Mouse (Mus musculus) cerebellum, postnatal 10 days (tissue): Measurements from ENCODE around the gene Rasgef1c.

Source experiments
- DNase-seq, 2 experiments: peaks; one replicate each; pipeline ENCODE4 v3.0.0; 2021; ENCODE audit warnings: mixed read lengths in 2 of 2

The Rasgef1c gene

DNA sequence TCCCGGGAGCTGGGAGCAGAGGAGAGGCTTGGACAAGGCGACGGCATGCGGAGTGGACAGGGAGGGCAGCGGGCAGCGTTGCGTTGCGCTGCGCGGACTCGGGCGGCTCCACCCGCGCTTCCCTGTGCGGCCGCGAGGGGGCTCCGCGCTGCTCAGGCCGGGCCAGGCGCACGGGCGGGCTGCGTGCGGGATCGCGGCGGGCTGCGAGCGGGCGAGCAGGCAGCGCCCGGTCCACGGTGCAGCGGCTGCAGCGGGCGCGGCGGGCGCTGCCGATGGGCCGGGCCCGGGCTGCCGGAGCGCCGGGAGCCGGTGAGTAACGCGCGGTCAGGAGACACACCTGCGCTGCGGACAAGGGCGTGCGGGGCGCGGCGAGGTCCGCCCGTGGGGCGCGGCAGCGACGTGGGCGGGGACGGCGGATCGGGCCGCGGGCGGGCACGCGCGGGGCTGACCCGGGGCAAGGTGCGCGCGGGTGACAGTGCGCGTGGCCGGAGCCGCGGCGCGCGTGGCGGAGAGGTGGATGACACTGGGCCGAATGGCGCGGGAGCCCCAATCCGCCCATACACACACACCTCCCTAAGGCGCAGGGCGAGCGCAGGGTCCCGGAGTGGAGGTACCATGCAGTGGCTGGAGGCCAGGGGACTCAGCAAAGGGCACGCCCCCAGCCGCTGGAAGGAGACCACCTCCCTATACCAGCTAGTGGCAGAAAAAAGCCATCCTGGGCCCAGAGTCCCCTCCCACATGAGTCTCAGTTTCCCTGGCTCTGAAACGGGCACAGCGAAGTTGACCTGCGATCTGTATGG lies at the start of gene Rasgef1c:
TSS of gene Rasgef1c (plus strand) at position 177 of the 800 bp plus-strand sequence.
- peak; percentile 95 to 96 for DNase-seq

DNA sequence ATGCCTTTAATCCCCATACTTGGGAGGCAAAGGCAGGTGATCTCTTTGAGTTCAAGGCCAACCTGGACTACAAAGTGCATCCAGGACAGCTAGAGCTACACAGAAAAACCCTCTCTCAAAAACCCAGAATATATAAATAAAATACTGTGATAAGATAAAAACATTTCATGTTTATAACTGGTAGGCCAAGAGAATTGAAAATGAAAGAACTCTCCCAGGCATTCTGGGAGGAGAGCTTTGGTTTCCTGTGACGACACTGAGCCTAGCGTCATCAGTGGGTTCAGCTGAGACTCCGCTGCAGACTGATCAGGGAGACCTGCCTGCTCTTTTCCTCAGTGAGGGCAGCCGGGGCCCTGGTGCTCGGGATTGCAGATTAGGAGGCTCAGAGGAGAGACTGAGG lies 46.5 kb upstream of the Rasgef1c start:
- DNase-seq, result no peak

DNA sequence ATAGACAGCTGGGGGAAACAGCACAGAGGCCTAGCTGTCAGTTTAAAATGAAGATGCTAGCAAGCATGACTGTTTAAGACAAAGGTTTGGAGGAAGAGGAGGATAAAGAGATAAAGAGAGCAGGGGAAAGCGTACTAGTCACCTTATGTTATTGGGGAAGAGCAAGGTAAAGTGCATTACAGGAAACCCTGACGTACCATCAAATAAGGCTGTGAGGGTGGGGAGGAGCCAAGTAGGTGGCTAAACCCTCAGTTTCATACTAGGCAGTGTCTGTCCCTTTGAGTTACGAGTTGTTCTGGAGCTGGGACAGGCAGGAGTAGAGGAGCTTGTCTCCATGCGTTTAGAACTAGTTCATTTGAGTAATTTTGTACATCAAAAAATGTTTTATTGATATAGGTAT lies 40.5 kb upstream of the Rasgef1c start:
- DNase-seq, result no peak

DNA sequence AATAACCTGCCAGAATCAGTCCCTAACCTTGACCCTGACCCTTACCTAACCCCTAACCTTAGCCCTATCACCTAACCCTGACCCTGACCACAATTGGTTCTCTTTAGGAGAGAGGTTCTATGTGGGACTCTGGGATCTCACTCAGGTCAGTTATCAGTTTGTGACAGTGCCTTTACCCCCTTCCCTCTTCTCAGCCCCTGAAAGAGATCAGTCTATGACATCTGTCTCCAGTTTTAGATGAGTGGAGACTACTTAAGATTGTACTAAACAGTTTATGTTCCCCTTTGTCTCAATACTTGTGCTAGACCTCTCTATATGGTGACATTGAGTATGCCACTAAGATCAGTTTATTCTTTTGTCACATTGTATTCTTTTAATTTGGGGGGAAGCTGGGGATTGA lies 37.7 kb upstream of the Rasgef1c start:
- DNase-seq, result no peak

DNA sequence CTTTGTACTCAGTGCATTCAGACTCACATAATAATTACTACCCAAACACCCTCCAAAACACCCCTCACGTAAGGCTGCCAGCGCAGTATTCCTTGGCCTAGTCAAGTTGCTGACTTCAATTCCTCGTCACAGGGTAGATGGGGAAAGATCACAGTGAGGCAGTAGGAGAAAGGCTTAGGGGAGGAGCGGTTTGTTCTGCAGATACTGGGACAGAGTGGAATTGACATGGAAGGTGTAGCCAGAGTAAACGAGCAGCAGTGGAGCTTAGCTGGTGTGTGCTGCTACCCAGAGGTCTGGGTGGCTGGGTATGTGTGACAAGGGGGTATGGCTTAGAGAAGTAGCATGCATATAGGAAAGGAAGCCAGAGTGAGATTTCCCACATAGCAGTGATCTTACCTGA lies 34.3 kb upstream of the Rasgef1c start:
- DNase-seq, result no peak

DNA sequence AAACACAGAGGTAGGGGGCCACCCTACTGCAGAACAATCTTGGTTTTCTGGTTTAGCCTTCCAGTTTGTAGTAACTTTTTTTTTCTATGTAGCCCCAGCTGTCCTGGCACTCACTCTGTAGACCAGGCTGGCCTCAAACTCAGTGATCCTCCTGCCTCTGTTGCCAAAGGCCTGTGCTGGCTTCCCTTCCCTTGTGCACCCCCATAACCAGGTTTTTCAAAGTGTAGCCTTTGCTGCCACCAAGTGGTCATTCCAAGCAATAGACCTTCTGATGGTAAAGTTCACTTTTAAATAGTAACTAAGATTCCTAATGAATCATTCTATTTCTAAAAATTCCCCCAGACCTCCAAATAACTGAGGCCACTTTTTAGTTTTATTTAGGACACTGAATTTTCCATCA lies 31.9 kb upstream of the Rasgef1c start:
- DNase-seq, result peak; percentile 76 to 78

DNA sequence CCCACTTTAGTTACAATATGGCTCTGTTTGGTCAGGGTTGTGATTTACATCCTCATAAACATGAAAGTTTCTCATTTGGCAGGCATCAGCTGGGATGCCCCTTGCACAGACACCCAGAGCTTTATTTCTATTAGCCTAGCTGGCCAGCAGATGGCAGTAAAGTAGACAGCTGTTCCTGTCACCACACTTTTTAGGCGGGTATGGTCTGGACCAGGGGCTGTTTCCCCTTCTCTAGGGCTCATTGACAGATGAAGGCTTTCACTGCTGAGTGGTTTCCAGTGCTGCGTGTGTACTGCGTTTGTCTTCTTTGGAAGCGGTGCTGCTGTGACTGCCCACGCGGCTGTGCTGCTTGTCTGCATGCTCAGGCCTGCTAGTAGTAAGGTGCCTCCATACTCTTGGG lies 29.7 kb upstream of the Rasgef1c start:
- peak; percentile 87 to 89 for DNase-seq

DNA sequence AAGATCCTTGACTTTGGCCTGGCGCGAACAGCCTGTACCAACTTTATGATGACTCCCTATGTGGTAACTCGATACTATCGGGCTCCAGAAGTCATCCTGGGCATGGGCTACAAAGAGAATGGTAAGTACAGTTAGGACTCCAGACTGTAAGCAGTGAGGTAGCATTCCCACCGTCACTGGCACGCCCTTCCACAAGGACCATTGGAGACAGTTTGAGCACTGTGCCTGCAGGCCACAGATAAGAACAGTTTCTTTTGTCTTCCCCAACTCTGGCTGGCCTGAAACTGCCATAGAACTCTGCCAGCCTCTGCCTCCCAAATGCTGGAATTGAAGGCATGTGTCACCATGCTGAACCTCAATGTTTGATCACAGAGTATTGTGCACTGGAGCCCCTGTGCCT lies 28.9 kb upstream of the Rasgef1c start:
- DNase-seq, result no peak

DNA sequence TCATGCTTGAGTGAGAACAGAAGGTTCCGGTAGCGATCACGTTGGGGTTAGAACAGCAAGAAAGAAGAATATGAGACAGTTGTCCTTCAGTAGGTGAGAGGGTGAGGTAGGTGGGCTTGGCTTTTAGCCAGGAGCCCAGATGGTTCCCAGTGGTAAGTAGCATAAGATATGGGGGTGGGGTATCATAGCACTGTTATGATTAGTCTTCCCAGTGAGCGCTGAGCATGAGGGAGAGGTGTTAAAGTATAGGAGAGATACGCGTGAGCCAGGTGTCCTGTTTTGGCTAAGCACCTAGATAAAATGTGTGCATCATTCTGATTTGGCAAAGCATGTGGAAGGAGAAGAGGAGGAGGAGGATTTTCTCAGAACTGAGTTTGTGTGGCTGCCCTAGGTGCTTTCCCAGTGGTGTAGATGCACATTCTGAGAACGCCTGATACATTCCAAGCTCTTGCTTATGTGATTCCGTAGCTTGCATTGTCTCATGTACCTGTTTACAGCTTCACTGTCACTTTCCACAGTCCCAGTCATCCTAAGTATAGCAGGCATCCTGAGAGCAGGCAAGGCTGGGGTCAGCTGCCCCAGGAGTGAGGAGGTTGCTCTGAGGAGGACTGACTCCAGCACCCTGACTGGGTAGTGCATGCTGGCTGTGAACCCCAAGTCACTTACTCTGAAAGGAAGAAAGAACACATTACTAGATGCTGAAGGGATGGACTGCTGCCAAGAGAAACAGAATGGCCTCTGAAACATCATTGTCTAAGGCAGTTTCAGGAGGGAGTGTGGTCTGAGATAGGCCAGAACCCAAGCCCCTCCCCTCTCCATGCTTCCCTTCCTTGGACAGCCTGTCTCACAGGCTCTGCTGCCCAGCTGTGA lies 24.5 kb upstream of the Rasgef1c start:
- peak; percentile 88 to 90 for DNase-seq

DNA sequence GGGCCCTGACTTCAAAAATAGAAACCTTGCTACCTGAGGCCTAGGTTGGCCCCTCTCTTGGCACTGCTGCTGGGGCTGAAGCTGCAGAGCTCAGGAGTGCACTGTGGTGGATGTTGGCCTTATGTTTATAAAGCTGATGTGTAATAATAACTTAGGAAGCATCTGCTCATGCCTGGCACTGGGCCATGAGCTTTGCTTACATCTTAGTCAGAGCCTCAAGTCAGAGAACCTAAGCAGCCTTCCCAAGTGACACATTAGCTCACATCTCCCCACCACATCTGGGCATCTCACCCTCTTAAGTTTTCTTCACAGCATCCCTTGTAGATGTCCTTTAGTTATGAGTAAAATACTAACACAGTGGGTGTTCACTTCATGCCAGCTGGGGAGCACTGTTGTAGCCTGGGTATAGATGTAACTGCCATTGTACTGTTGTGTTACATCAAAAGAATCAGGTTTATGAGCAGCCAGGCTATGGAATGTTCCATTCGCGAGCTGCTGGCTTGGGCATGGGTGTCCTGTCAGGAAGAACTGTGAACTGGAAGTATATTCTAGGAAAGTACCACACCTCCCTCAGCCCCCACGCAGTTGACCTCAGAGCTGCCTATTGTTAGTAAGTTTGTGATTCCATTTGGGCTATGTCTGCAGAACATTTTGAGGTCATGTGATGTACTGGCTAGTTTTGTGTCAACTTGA lies 21.5 kb upstream of the Rasgef1c start:
- no peak for DNase-seq

DNA sequence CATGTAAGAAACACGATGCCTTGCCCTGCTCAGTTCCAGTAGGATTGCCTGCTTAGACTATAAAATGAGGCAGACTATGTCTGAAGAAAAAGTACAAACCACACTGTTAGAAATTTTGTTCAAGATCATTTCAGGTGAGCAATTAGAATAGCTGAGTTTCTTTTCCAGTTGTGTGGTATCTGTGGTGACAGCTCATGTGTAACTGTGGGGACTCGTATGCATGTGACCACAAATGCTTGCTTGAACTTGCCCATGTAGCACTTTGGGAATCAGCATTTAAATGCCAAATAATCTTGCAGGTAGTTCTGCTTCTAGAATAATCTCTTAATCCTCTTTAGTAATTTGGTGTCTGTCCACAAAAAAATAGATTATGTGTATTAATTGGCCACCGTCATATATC lies 18.2 kb upstream of the Rasgef1c start:
- no peak for DNase-seq

DNA sequence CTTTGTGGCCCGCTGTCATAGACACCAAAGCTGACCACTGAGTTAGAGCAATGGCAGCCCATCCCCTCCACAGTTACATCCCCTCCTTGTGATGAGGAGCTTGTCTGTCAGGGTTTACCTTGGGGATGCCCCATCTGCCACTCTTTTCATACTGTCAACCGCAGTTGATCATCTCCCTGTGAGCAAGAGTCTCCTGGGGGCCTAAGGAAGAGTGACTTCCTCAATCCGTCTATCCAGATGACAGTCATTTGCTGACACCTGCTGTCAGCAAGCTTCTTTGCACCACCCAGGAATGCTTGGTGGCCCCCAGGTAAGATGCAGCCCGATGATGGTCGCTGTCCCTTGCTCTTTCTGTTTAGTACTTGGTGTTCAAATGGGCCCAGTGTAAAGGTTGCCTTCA lies 13.2 kb upstream of the Rasgef1c start:
- no peak for DNase-seq

DNA sequence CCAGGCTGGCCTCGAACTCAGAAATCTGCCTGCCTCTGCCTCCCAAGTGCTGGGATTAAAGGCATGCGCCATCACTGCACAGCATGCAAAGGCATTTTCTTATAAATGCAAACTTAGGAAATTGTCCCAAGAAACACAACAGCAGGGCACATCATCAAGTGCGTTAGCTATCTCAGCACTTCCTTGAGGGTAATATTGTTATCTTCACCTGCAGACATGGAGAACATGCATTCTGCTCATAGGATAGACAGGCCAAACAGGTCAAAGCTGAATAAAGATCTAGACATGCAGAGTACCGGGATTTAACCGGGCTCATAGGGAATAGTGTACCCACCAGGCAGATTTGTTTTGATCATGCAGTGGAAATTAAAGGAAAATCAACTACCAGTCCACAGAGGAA lies 9.6 kb upstream of the Rasgef1c start:
- DNase-seq, result no peak

DNA sequence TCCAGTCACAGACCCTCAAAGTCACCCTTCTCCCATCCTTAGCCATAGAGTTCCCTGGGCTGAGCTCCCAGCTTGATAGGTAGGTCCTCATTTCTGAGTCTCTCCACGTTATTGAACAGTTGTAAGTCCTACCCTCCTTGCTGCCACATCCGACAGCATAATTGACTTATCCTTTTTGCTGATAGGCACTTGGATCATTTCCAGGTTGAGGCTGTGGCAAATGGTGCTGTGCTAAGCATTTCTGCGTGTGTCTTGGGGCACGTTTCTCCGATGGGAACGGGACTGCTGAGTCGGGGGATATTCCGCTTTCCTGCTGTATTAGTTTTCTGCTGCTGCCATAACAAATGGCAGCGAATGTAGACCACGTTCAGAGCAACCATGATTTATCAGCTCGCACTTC lies 7.8 kb upstream of the Rasgef1c start:
- DNase-seq, result peak in 1 of 2 experiments; percentile 34

DNA sequence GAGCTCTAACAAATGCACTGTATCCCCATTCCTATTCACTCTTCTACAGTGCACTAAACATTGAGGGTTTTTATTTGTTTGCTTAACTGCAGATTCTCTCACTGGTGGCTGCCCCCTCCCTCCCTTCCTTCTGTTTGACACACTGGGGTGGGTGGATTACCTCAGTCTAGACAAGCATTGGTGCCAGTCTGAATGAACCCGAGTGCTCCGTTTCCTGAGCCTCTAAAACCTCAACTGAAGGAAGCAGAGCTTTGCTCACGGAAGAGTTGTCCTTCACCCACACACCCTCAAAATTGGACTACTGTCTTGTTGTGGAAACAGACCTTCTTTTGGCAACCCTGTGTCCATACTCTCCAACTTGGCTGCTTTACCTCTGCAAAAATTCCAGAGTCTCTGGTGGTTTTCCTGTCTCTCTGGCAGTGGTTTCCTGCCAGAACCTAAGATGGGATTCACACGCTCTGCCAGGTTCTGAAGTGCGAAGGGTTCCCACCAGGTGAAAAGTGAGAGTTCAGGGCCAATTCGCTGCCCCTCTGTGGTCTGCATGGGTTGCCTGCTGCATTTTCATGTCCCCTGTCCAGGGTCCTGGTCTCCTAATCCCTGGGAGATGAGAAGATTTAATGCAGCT lies 5.6 kb upstream of the Rasgef1c start:
- DNase-seq, result peak; percentile 55 to 58

DNA sequence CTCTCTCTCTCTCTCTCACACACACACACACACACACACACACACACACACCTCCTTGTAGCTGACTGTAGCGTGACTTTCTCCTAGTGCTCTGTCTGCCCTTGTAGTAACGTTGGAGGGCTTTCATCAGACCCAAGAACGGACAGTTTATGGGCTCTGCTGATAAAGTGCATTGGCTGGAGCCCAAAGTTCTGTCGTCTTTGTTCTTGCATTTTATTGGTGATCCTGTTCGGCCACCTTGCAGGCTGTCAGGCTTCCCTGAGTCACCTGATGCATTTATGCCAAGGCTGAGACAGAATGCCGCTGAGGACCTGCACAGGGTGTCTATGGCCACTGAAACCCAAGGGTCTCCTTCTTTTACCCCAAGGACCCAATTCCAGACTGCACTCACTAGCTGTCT lies 1.6 kb upstream of the Rasgef1c start:
- DNase-seq, result peak; percentile 31 to 35

DNA sequence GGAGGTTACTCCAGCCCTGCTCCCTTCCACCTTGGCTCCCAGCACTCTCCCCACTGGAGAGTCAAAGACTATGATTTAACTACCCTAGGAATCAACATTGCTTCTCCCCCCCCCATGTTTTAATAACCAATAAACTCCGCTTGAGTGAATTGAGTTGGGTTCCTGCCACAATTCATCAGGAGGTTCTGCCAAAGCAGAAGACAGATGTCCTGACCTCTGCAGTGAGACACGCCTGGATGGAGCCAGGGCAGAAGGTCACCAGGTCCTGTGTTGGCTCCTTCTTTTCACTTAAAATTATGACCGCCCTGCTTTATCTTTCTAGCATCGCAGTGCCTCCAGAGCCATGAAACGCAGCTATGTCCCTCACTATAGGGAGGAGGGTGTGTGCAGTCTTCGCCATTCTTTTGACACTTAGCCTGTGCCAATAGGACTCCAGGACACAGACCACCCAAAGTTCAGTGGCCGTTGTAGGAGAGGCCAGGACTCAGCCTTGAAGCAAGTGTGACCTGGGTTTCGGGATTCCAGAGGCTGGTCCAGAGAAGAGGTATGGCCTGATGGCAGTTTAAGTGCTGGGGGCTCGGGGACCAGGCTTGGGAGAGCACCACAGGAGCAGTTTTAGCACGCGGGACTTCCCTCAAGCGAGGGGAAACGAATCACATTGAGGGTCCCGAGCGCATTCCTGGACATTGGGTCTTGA lies 525 bp upstream of the Rasgef1c start:
- DNase-seq, result peak; percentile 48 to 51

DNA sequence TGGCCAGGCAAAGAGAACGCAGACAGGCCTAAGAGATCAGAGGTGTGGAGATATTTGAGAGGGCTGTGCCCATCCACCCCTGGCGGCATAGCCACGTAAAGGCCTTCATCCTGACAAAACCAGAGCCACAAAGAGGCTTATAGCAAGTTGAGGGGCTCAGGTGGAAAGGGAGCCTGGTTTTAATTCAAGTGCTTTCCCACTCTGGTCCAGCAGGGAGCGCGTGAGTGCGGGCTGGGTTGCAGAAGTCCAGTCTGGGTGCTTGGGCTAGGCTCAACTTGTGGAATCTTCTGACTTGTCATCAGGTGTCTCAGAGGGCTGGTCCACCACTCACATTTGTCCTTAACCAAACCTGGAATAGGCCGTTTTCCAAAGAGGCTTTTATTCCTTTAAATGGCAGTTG lies 1.7 kb downstream of the Rasgef1c start:
- peak; percentile 92 to 94 for DNase-seq

DNA sequence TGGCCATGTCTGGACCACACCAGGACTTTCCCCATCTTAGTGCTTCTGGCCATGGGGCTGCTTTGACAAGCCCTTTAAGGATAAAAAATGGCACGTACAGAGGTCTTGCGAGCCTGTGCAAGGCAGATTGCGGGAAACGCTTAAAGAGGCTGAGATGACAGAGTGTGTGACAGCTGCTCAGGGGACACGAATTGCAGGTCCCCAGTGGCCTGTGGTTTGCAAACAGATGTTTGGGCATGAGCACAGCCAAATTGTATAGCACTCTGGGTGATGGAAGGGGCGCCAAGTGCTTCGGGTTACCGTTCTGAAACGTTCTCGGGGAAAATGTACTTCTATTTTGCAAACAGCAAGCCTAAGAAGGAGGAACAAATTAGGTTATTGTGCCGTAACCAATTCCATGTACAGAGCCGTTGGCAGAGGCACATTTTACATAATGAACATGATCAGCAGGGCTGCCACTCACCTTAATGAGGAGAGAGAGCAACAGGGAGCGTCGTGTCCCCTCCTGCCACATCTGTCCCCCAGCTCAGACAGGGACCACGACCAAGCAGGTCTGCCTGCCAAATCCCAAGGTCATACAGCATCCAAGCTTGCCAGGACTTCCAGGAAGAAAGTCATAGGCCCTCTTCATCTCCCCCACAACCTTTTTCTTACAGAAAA lies 17.0 kb downstream of the Rasgef1c start:
- DNase-seq, result peak; percentile 51 to 61

DNA sequence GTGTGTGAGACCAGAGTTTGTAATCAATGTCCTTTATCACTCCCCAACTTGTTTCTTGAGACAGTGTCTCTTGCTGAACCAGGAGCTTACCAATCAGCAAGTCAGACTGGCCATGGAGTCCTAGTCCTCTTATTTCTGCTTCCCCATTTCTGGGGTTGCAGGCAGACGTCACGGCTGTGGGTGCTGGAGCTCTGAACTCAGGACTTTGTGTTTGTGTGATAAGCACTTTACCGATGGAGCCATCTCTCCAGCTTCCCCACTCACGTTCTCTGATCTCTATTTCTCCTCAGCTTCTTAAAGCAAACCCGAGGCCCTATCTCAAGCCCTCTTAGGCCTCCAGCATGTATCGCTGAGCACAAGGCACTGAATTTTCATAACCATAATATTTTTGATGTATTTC lies 17.7 kb downstream of the Rasgef1c start:
- DNase-seq, result no peak

DNA sequence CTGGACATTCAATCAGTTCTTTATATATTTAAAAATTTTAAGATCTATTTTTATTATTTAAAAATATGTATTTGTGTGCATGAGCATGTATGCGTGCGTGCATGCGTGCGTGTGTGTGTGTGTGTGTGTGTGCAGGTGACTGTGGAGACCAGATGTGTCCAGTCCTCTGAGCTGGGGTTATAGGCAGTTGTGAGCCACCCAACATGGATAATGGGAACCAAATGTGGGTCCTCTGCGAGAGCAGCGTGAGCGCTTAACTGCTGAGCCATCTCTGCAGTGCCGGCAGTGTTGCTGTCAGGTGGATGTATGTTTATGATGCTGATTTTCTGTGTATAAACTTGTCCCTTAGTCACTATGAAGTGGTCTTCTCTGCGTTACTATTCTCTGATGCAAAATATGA lies 21.9 kb downstream of the Rasgef1c start:
- DNase-seq, result no peak

DNA sequence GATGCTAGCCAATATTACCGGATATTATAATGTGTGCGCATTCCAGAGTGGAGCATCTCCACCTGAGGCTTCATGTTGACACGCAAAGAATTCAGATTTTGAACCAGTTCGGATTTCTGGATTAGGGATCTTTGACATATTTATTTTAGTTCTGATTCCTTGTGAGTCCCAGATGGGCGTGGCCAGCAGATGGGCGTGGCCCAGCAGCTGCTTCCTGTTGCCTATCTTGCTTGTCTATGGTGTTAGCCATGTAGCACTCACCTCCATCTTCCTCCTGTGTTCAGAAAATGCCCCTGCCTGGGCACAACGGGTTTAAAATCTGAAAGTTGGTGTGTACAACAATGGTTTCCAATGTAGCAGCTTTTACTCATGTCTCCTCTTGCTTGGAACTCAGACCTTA lies 24.5 kb downstream of the Rasgef1c start:
- no peak for DNase-seq
